Mouse (Mus musculus) kidney, adult 2 months (tissue): ENCODE results near the gene Klrb1b. TPM values are rescaled to one million over a fixed set of nuclear protein-coding genes. Genes with fewer than 3 reads are reported as not detected.
A peak's percentile ranks its signal among the peaks of the same experiment; 100 is the strongest.
"Not testable (repeated sequence)": the region's sequence is repeated elsewhere in the genome, so short reads cannot be mapped to it uniquely, and the experiment has no call there.

ENCODE experiments used
- DNase-seq: peaks from one replicate; pipeline ENCODE4 v3.0.0; 2021
- H3K27ac ChIP-seq: fragments of 200-500 bp; 2 replicates; pipeline ENCODE4 v1.5.1; 2012; ENCODE audit warnings: low read depth, low read length, control low read depth, inconsistent platforms; ENCODE audit not compliant: insufficient read depth
- H3K27me3 ChIP-seq: fragments of 200-500 bp; replicated peaks from 2 replicates; pipeline ENCODE4 v1.6.1; 2012; ENCODE audit warnings: mild to moderate bottlenecking, moderate library complexity, low read length, inconsistent platforms; ENCODE audit not compliant: control insufficient read depth, insufficient read depth
- H3K36me3 ChIP-seq: fragments of 200-500 bp; 2 replicates; pipeline ENCODE4 v1.6.1; 2012; ENCODE audit warnings: mild to moderate bottlenecking, moderate library complexity, low read length, inconsistent platforms; ENCODE audit not compliant: control insufficient read depth, insufficient read depth
- H3K4me1 ChIP-seq: fragments of 200-500 bp; 2 replicates; pipeline ENCODE4 v1.6.1; 2011; ENCODE audit warnings: low read length; ENCODE audit not compliant: control insufficient read depth, insufficient read depth
- H3K4me3 ChIP-seq: fragments of 200-500 bp; 2 replicates; pipeline ENCODE4 v1.5.1; 2011; ENCODE audit warnings: mild to moderate bottlenecking, low read depth, low read length, control low read depth; ENCODE audit not compliant: insufficient read depth
- CTCF ChIP-seq: fragments of 200-500 bp; conservative IDR thresholded peaks from 2 replicates; pipeline ENCODE4 v1.5.1; 2011; ENCODE audit warnings: low read depth, mild to moderate bottlenecking, control low read depth, low read length, moderate library complexity, mixed read lengths; ENCODE audit not compliant: insufficient read depth, insufficient read length
- POLR2A ChIP-seq: fragments of 200-500 bp; IDR thresholded peaks from one replicate; pipeline ENCODE4 v1.6.1; 2011; ENCODE audit warnings: low read depth, low read length, control low read depth
- WGBS: fragments of 180-500 bp; shearing (Covaris S2); methylation state at CpG from one replicate; pipeline ENCODE4 v1.1.7; 2018; 5-methylcytosine and 5-hydroxymethylcytosine counted together
- polyA plus RNA-seq: library from polyadenylated mRNA; depleted of rRNA; stranded (reverse); fragments of >200 nt; gene quantifications from 2 replicates; pipeline ENCODE4 v1.2.3, GENCODE M21; 2012

The Klrb1b gene
- polyA plus RNA-seq, 1 experiment = 0.03 TPM

DNA sequence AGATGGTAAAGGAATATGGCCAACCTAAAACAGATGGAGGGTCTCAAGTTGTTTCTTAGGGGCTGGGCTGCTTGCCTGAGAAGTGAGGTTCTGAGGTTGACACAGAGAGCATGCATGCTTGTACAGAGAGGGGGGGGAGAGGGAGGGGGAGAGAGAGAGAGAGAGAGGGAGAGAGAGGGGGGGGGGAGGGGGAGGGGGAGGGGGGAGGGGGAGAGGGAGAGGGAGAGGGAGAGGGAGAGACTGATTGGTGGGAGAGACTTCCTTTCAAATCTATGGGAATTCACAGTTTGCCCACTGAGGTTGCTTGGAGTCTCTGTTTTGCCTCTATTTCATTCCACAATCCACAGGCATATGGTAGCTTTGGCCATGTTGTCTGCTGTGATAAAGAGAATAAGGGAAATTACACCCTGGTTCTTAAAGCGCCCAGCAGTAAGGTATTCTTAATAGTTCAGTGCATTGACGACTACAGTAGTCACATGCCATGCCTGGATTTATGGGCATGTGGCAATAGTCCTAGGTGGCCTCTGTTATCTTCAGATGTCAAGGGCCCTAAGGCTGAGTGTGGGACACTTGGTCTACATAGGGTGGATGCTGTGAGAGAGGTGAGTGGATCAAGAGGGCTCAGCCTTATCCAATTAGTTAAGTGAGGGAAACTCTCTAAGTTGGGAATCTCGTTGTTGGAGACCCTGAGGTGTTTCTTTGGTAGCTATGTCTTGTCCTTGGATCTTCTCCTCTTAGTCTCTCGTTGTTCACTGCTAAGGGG lies 15.4 kb upstream of the Klrb1b start:
- 58% methylated on average over 4 of the region's 4 CpGs for whole genome bisulfite sequencing
- H3K4me1 ChIP-seq = no peaks in the 10 kb centered on the region; the same call in 1 of the 2 replicates

GRCm38 (mm10) chr6:128840669-128841068 lies 14.5 kb upstream of the Klrb1b start:
- WGBS = 86% methylated on average over 3 of the region's 3 CpGs
- DNase-seq, H3K4me3 ChIP-seq, H3K27me3 ChIP-seq, H3K4me1 ChIP-seq, H3K27ac ChIP-seq, H3K36me3 ChIP-seq: not testable (repeated sequence)

More for the DNA sequence above, 15.4 kb upstream of the Klrb1b start:
- no peaks in the 10 kb centered on the region for H3K27me3 ChIP-seq
- no peak for DNase-seq
- no peak overlapping the region for H3K27ac ChIP-seq
- TF ChIP-seq CTCF = no peak
- no peak for TF ChIP-seq POLR2A
- no peak overlapping the region for H3K4me3 ChIP-seq
- no peaks in the 10 kb centered on the region for H3K36me3 ChIP-seq

DNA sequence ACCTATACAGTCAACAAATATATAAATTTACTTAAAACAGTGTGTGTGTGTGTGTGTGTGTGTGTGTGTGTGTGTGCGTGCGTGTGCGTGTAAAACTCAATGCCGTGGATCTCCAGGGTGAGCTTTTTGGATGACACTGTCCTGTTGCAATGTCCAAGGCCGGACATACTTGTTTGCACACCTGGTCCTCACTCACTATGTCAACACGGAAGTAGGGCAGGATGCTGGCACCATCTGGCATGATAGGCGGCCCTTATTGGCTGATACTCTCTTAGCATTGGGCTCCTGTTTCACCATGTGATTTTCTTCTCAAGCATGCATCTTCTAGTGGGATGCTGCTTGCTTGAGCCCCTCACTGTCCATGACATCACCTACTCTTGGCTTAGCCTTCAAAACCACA lies 13.8 kb upstream of the Klrb1b start:
- H3K27me3 ChIP-seq = no peaks in the 10 kb centered on the region
- DNase-seq = no peak
- no peak overlapping the region for H3K4me3 ChIP-seq
- TF ChIP-seq CTCF (no peak), POLR2A (no peak)
- no peaks in the 10 kb centered on the region; the same call in 1 of the 2 replicates for H3K4me1 ChIP-seq
- no peaks in the 10 kb centered on the region for H3K36me3 ChIP-seq
- WGBS = 55% methylated on average over 7 of the region's 7 CpGs
- H3K27ac ChIP-seq = no peak overlapping the region

- Histone ChIP-seq H3K27me3 (no peaks in the 10 kb centered on the region), H3K4me3 (peak overlapping the region; percentile 95), H3K27ac (peak overlapping the region; percentile 54), H3K4me1 (no peaks in the 10 kb centered on the region; the same call in 1 of the 2 replicates), H3K36me3 (no peaks in the 10 kb centered on the region)
- TF ChIP-seq CTCF (peak; percentile 88), POLR2A (no peak)
- peak; percentile 93 for DNase-seq
- under 1% methylated on average over 17 of the region's 17 CpGs for WGBS
Observed at GRCm38 (mm10) chr6:128839266-128839771, 13.2 kb upstream of the Klrb1b start.

- WGBS = under 1% methylated on average over 49 of the region's 49 CpGs
- Histone ChIP-seq H3K4me3 (peak overlapping the region; percentile 95), H3K27me3 (no peaks in the 10 kb centered on the region), H3K36me3 (no peaks in the 10 kb centered on the region), H3K4me1 (no peaks in the 10 kb centered on the region), H3K27ac (peak overlapping the region; percentile 89)
- TF ChIP-seq POLR2A (no peak), CTCF (no peak)
- DNase-seq = peak; percentile 95
Observed at GRCm38 (mm10) chr6:128838342-128839265, 12.5 kb upstream of the Klrb1b start.

- Histone ChIP-seq H3K4me3 (peak overlapping the region; percentile 68), H3K27ac (no peak overlapping the region; the same call in 1 of the 2 replicates), H3K4me1 (no peaks in the 10 kb centered on the region), H3K36me3 (no peaks in the 10 kb centered on the region), H3K27me3 (no peaks in the 10 kb centered on the region)
- TF ChIP-seq POLR2A = no peak
- no peak for TF ChIP-seq CTCF
- peak; percentile 39 for DNase-seq
- 5% methylated on average over 14 of the region's 14 CpGs for WGBS
Observed at GRCm38 (mm10) chr6:128837454-128838341, 11.6 kb upstream of the Klrb1b start.

DNA sequence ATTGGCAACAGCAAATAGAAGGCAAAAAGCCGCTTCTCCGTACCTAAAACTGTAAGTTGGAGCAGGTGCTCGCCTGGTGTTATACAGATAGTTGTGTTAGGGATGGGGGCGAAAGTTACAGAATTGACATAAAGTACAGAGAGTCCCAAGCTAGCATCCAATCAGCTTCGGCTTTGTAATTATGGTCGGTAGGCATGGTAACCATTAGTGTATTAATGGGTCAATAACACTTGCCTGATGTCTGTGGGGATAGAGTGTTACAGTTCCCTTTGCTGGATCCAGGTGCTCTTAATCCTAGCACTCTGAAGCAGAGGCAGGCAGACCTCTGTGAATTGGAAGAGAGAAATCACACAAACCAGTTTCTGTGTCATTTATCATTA lies 10.8 kb upstream of the Klrb1b start:
- WGBS = 89% methylated on average over 6 of the region's 6 CpGs
- Histone ChIP-seq H3K27me3 (no peaks in the 10 kb centered on the region), H3K4me1 (no peaks in the 10 kb centered on the region), H3K27ac (no peak overlapping the region), H3K4me3 (no peak overlapping the region), H3K36me3 (no peaks in the 10 kb centered on the region)
- TF ChIP-seq CTCF = no peak
- no peak for TF ChIP-seq POLR2A
- no peak for DNase-seq
